Mouse (Mus musculus): ENCODE data around the gene Frmd5. TPM values are rescaled to one million over a fixed set of nuclear protein-coding genes. Genes with fewer than 3 reads are reported as not detected.
A peak's percentile ranks its signal among the peaks of the same experiment; 100 is the strongest.

Frmd5 gene
- polyA plus RNA-seq, 1 experiment from 2014 or later = 1.5 TPM

- TF ChIP-seq EP300 (optimal IDR thresholded peaks at IDR 0.05) = no peak
- TF ChIP-seq CTCF (IDR thresholded peaks at IDR 0.05; ENCODE audit: low read depth) = no peak
- Histone ChIP-seq H3K9ac (ENCODE audit: low read length) (no peak overlapping the region), H3K4me3 (ENCODE audit: low read depth, low read length) (no peak overlapping the region), H3K36me3 (ENCODE audit: control insufficient read depth, insufficient read depth, low read length) (no peaks in the 10 kb centered on the region), H3K27me3 (ENCODE audit: control insufficient read depth, insufficient read depth, low read length) (no peaks in the 10 kb centered on the region), H3K4me1 (replicated peaks; ENCODE audit: control insufficient read depth, insufficient read depth) (no peaks in the 10 kb centered on the region), H3K27ac (replicated peaks) (no peak overlapping the region), H3K4me2 (replicated peaks; ENCODE audit: low read depth) (no peak overlapping the region), H3K9me3 (ENCODE audit: control insufficient read depth, low read length) (no peaks in the 10 kb centered on the region)
- no peak for DNase-seq (ENCODE audit: low spot score)
- 86% methylated on average over 6 of the region's 6 CpGs for WGBS
- ATAC-seq (ENCODE audit: low FRiP score, low TSS enrichment) = no peak
Measured at GRCm38 (mm10) chr2:121719000-121719399, 87.9 kb downstream of the Frmd5 start.

DNA sequence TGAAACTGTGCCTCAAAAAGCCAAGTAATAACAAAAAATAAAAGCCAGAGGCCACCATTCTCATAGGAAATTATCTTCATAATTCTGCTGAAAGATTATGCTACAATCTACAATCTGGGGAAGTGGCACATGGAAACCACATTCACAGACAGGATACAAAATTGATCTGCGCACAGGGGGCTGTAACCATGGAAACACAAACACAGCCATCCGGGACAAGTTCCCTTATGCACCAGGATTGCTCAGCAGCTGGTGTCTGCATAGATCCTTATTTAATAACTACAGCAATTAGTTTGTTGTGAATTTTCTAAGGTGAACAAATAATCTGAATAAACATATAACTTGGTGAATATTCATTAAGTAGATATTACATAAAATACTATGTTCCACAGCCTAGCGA is 89.8 kb downstream of the Frmd5 start:
- H3K9me3 ChIP-seq (ENCODE audit: control insufficient read depth, low read length) = no peaks in the 10 kb centered on the region
- H3K9ac ChIP-seq (ENCODE audit: low read length) = no peak overlapping the region
- no peaks in the 10 kb centered on the region for H3K4me1 ChIP-seq (replicated peaks; ENCODE audit: control insufficient read depth, insufficient read depth)
- ATAC-seq (ENCODE audit: low FRiP score, low TSS enrichment) (no peak), DNase-seq (ENCODE audit: low spot score) (no peak)
- H3K27ac ChIP-seq (replicated peaks) = no peak overlapping the region
- no peaks in the 10 kb centered on the region for H3K36me3 ChIP-seq (ENCODE audit: control insufficient read depth, insufficient read depth, low read length)
- H3K4me3 ChIP-seq (ENCODE audit: low read depth, low read length) = no peak overlapping the region
- no peaks in the 10 kb centered on the region for H3K27me3 ChIP-seq (ENCODE audit: control insufficient read depth, insufficient read depth, low read length)
- WGBS = 70% methylated on average over 3 of the region's 3 CpGs
- H3K4me2 ChIP-seq (replicated peaks; ENCODE audit: low read depth) = no peak overlapping the region
- TF ChIP-seq CTCF (IDR thresholded peaks at IDR 0.05; ENCODE audit: low read depth) (no peak), EP300 (optimal IDR thresholded peaks at IDR 0.05) (no peak)

- WGBS = 71% methylated on average over 4 of the region's 4 CpGs
- H3K4me1 ChIP-seq (replicated peaks; ENCODE audit: control insufficient read depth, insufficient read depth) = no peaks in the 10 kb centered on the region
- no peak overlapping the region for H3K4me3 ChIP-seq (ENCODE audit: low read depth, low read length)
- no peak for TF ChIP-seq EP300 (optimal IDR thresholded peaks at IDR 0.05)
- TF ChIP-seq CTCF (IDR thresholded peaks at IDR 0.05; ENCODE audit: low read depth) = no peak
- H3K27me3 ChIP-seq (ENCODE audit: control insufficient read depth, insufficient read depth, low read length) = no peaks in the 10 kb centered on the region
- no peak overlapping the region for H3K4me2 ChIP-seq (replicated peaks; ENCODE audit: low read depth)
- no peaks in the 10 kb centered on the region for H3K36me3 ChIP-seq (ENCODE audit: control insufficient read depth, insufficient read depth, low read length)
- H3K9me3 ChIP-seq (ENCODE audit: control insufficient read depth, low read length) = no peaks in the 10 kb centered on the region
- no peak overlapping the region for H3K9ac ChIP-seq (ENCODE audit: low read length)
- H3K27ac ChIP-seq (replicated peaks) = no peak overlapping the region
- ATAC-seq (ENCODE audit: low FRiP score, low TSS enrichment) (no peak), DNase-seq (ENCODE audit: low spot score) (no peak)
Measured at GRCm38 (mm10) chr2:121713567-121713966, 93.3 kb downstream of the Frmd5 start.

GRCm38 (mm10) chr2:121711748-121712384 is 95.0 kb downstream of the Frmd5 start:
- Histone ChIP-seq H3K27me3 (ENCODE audit: control insufficient read depth, insufficient read depth, low read length) (no peaks in the 10 kb centered on the region), H3K27ac (replicated peaks) (no peak overlapping the region), H3K9me3 (ENCODE audit: control insufficient read depth, low read length) (no peaks in the 10 kb centered on the region), H3K4me1 (replicated peaks; ENCODE audit: control insufficient read depth, insufficient read depth) (no peaks in the 10 kb centered on the region), H3K9ac (ENCODE audit: low read length) (no peak overlapping the region), H3K4me2 (replicated peaks; ENCODE audit: low read depth) (no peak overlapping the region), H3K36me3 (ENCODE audit: control insufficient read depth, insufficient read depth, low read length) (no peaks in the 10 kb centered on the region), H3K4me3 (ENCODE audit: low read depth, low read length) (no peak overlapping the region)
- no peak for ATAC-seq (ENCODE audit: low FRiP score, low TSS enrichment)
- TF ChIP-seq CTCF (IDR thresholded peaks at IDR 0.05; ENCODE audit: low read depth) (no peak), EP300 (optimal IDR thresholded peaks at IDR 0.05) (no peak)
- DNase-seq (ENCODE audit: low spot score) = peak; percentile 32
- 15% methylated on average over 9 of the region's 9 CpGs for WGBS

GRCm38 (mm10) chr2:121709096-121709495 is 97.8 kb downstream of the Frmd5 start:
- Histone ChIP-seq H3K9me3 (ENCODE audit: control insufficient read depth, low read length) (no peaks in the 10 kb centered on the region), H3K4me3 (ENCODE audit: low read depth, low read length) (no peak overlapping the region), H3K4me1 (replicated peaks; ENCODE audit: control insufficient read depth, insufficient read depth) (no peaks in the 10 kb centered on the region), H3K4me2 (replicated peaks; ENCODE audit: low read depth) (no peak overlapping the region), H3K36me3 (ENCODE audit: control insufficient read depth, insufficient read depth, low read length) (no peaks in the 10 kb centered on the region), H3K27ac (replicated peaks) (no peak overlapping the region), H3K9ac (ENCODE audit: low read length) (no peak overlapping the region), H3K27me3 (ENCODE audit: control insufficient read depth, insufficient read depth, low read length) (no peaks in the 10 kb centered on the region)
- no peak for ATAC-seq (ENCODE audit: low FRiP score, low TSS enrichment)
- 84% methylated on average over 4 of the region's 4 CpGs for WGBS
- TF ChIP-seq CTCF (IDR thresholded peaks at IDR 0.05; ENCODE audit: low read depth) (no peak), EP300 (optimal IDR thresholded peaks at IDR 0.05) (no peak)
- no peak for DNase-seq (ENCODE audit: low spot score)

DNA sequence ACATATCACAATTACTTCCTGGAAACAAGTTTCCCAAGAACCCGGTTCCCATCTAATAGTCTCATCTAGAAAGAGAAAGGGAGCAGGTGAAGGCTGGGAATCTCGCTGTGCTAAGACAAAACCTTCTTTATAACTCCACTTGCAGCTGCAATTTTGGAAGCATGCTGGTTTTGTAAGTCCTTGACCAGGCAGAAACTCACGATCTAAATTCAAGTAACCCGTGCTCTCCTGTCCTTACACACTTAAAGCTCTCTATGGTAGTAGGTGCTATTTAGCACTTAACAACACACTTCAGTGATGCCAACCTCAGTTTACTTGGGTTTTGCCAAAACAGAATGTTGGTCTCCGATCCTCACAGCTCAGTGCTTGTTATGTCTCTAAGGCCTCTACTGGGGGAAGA is 99.4 kb downstream of the Frmd5 start:
- H3K27me3 ChIP-seq (ENCODE audit: control insufficient read depth, insufficient read depth, low read length) = no peaks in the 10 kb centered on the region
- no peak overlapping the region for H3K4me2 ChIP-seq (replicated peaks; ENCODE audit: low read depth)
- no peak overlapping the region for H3K4me3 ChIP-seq (ENCODE audit: low read depth, low read length)
- ATAC-seq (ENCODE audit: low FRiP score, low TSS enrichment) (no peak), DNase-seq (ENCODE audit: low spot score) (no peak)
- no peak overlapping the region for H3K27ac ChIP-seq (replicated peaks)
- 84% methylated on average over 5 of the region's 5 CpGs for WGBS
- no peak overlapping the region for H3K9ac ChIP-seq (ENCODE audit: low read length)
- H3K4me1 ChIP-seq (replicated peaks; ENCODE audit: control insufficient read depth, insufficient read depth) = no peaks in the 10 kb centered on the region
- TF ChIP-seq CTCF (IDR thresholded peaks at IDR 0.05; ENCODE audit: low read depth) (no peak), EP300 (optimal IDR thresholded peaks at IDR 0.05) (no peak)
- H3K9me3 ChIP-seq (ENCODE audit: control insufficient read depth, low read length) = no peaks in the 10 kb centered on the region
- no peaks in the 10 kb centered on the region for H3K36me3 ChIP-seq (ENCODE audit: control insufficient read depth, insufficient read depth, low read length)

All from stomach, postnatal 0 days (tissue).